Mouse (Mus musculus) liver, embryonic 12.5 days (tissue): ENCODE data around the gene Pcca. TPM values are rescaled to one million over a fixed set of nuclear protein-coding genes. Genes with fewer than 3 reads are reported as not detected.
"Not testable (repeated sequence)": the region's sequence is repeated elsewhere in the genome, so short reads cannot be mapped to it uniquely, and the experiment has no call there.

Source experiments
- ATAC-seq: fragments of 200-750 bp; cut with Nextera tagmentation; 2 replicates; pipeline ENCODE4 v1.8.0; 2017; ENCODE audit warnings: moderate number of reproducible peaks, mild to moderate bottlenecking, moderate library complexity
- H3K27ac ChIP-seq: fragments of 300-500 bp; sonication (generic); 2 replicates; pipeline ENCODE4 v1.5.1; 2016; ENCODE audit warnings: mild to moderate bottlenecking
- H3K27me3 ChIP-seq: fragments of 300-500 bp; sonication (generic); replicated peaks from 2 replicates; pipeline ENCODE4 v1.6.1; 2016; ENCODE audit warnings: mild to moderate bottlenecking, moderate library complexity
- H3K36me3 ChIP-seq: fragments of 300-500 bp; sonication (generic); 2 replicates; pipeline ENCODE4 v1.6.1; 2016; ENCODE audit warnings: mild to moderate bottlenecking, moderate library complexity
- H3K4me1 ChIP-seq: fragments of 300-500 bp; sonication (generic); 2 replicates; pipeline ENCODE4 v1.6.1; 2016
- H3K4me2 ChIP-seq: fragments of 300-500 bp; sonication (generic); 2 replicates; pipeline ENCODE4 v1.6.1; 2016; ENCODE audit warnings: mild to moderate bottlenecking, moderate library complexity
- H3K4me3 ChIP-seq: fragments of 300-500 bp; sonication (generic); 2 replicates; pipeline ENCODE4 v1.5.1; 2016; ENCODE audit warnings: mild to moderate bottlenecking, moderate library complexity
- H3K9ac ChIP-seq: fragments of 300-500 bp; sonication (generic); 2 replicates; pipeline ENCODE4 v1.6.1; 2016; ENCODE audit warnings: mild to moderate bottlenecking, moderate library complexity
- H3K9me3 ChIP-seq: fragments of 300-500 bp; sonication (generic); replicated peaks from 2 replicates; pipeline ENCODE4 v1.6.1; 2016; ENCODE audit warnings: mild to moderate bottlenecking, moderate library complexity
- WGBS: fragments of 180-500 bp; shearing (Covaris S2); methylation state at CpG from one replicate; pipeline ENCODE4 v1.1.7; 2016; ENCODE audit not compliant: insufficient replicate concordance; 5-methylcytosine and 5-hydroxymethylcytosine counted together
- polyA plus RNA-seq: library from polyadenylated mRNA; unstranded; fragments of >200 nt; fragmentation: Nextera tagmentation; extraction: Ambion mirVana; gene quantifications from 2 replicates; pipeline ENCODE4 v1.2.1, GENCODE M21; 2016

The Pcca gene
- polyA plus RNA-seq, 1 experiment from 2014 or later, result 14.2 TPM

GRCm38 (mm10) chr14:122577816-122578215, 43.7 kb downstream of the Pcca start:
- Histone ChIP-seq H3K36me3 (0 out of 2 replicates have a peak, but pooled peaks cover 5% of the 10 kb centered on the region), H3K4me2 (no peak overlapping the region), H3K9me3 (0 out of 2 replicates have a peak, but pooled peaks cover 4% of the 10 kb centered on the region), H3K9ac (no peak overlapping the region), H3K4me3 (no peak overlapping the region), H3K27ac (no peak overlapping the region), H3K27me3 (no peaks in the 10 kb centered on the region), H3K4me1 (no peaks in the 10 kb centered on the region)
- ATAC-seq, result no peak
- 72% methylated on average over 4 of the region's 4 CpGs for WGBS

GRCm38 (mm10) chr14:122582057-122582456, 47.9 kb downstream of the Pcca start:
- no peak for ATAC-seq
- Histone ChIP-seq H3K27ac (no peak overlapping the region), H3K4me1 (no peaks in the 10 kb centered on the region), H3K4me3 (no peak overlapping the region), H3K4me2 (no peak overlapping the region), H3K36me3 (0 out of 2 replicates have a peak, but pooled peaks cover 5% of the 10 kb centered on the region), H3K27me3 (no peaks in the 10 kb centered on the region), H3K9ac (no peak overlapping the region), H3K9me3 (0 out of 2 replicates have a peak, but pooled peaks cover 4% of the 10 kb centered on the region)
- 86% methylated on average over 4 of the region's 4 CpGs for WGBS

- Histone ChIP-seq H3K4me3 (no peak overlapping the region), H3K9ac (no peak overlapping the region), H3K27me3 (no peaks in the 10 kb centered on the region), H3K27ac (no peak overlapping the region), H3K9me3 (0 out of 2 replicates have a peak, but pooled peaks cover 4% of the 10 kb centered on the region), H3K36me3 (0 out of 2 replicates have a peak, but pooled peaks cover 3% of the 10 kb centered on the region), H3K4me2 (no peak overlapping the region), H3K4me1 (no peaks in the 10 kb centered on the region)
- no peak for ATAC-seq
- WGBS, result 68% methylated on average over 7 of the region's 7 CpGs
Observed at GRCm38 (mm10) chr14:122582491-122583077, 48.5 kb downstream of the Pcca start.

GRCm38 (mm10) chr14:122584087-122584486, 50.0 kb downstream of the Pcca start:
- not testable (repeated sequence) for H3K4me1 ChIP-seq, H3K27me3 ChIP-seq, H3K9ac ChIP-seq, H3K4me2 ChIP-seq, ATAC-seq, H3K36me3 ChIP-seq, H3K27ac ChIP-seq, H3K9me3 ChIP-seq, H3K4me3 ChIP-seq
- 86% methylated on average over 2 of the region's 2 CpGs for WGBS

- no peaks in the 10 kb centered on the region for H3K36me3 ChIP-seq
- H3K9me3 ChIP-seq, result no peaks in the 10 kb centered on the region
- H3K4me2 ChIP-seq, result no peak overlapping the region
- H3K27ac ChIP-seq, result no peak overlapping the region
- no peak overlapping the region for H3K9ac ChIP-seq
- H3K27me3 ChIP-seq, result no peaks in the 10 kb centered on the region
- 56% methylated on average over 4 of the region's 4 CpGs for WGBS
- H3K4me3 ChIP-seq, result no peak overlapping the region
- H3K4me1 ChIP-seq, result no peaks in the 10 kb centered on the region
- peak; percentile 51 for ATAC-seq
Observed at GRCm38 (mm10) chr14:122586942-122587341, 52.8 kb downstream of the Pcca start.

- no peak for ATAC-seq
- H3K9ac ChIP-seq, result no peak overlapping the region
- WGBS, result 56% methylated on average over 5 of the region's 5 CpGs
Observed at GRCm38 (mm10) chr14:122597534-122597933, 63.4 kb downstream of the Pcca start.

GRCm38 (mm10) chr14:122598802-122599201, 64.7 kb downstream of the Pcca start:
- no peak overlapping the region for H3K9ac ChIP-seq
- no peak for ATAC-seq
- H3K4me3 ChIP-seq, result no peak overlapping the region
- no peaks in the 10 kb centered on the region for H3K9me3 ChIP-seq
- H3K4me1 ChIP-seq, result no peaks in the 10 kb centered on the region
- no peak overlapping the region for H3K27ac ChIP-seq
- H3K36me3 ChIP-seq, result no peaks in the 10 kb centered on the region
- no peaks in the 10 kb centered on the region for H3K27me3 ChIP-seq
- H3K4me2 ChIP-seq, result no peak overlapping the region
- WGBS, result 38% methylated on average over 2 of the region's 2 CpGs

More at GRCm38 (mm10) chr14:122597534-122597933, 63.4 kb downstream of the Pcca start:
- Histone ChIP-seq H3K27ac (no peak overlapping the region), H3K36me3 (no peaks in the 10 kb centered on the region), H3K4me2 (no peak overlapping the region), H3K9me3 (no peaks in the 10 kb centered on the region), H3K4me1 (no peaks in the 10 kb centered on the region), H3K27me3 (no peaks in the 10 kb centered on the region), H3K4me3 (no peak overlapping the region)

- Histone ChIP-seq H3K9ac (no peak overlapping the region), H3K27ac (no peak overlapping the region), H3K4me1 (no peaks in the 10 kb centered on the region), H3K4me3 (no peak overlapping the region), H3K36me3 (no peaks in the 10 kb centered on the region), H3K27me3 (no peaks in the 10 kb centered on the region), H3K4me2 (no peak overlapping the region), H3K9me3 (no peaks in the 10 kb centered on the region)
- 71% methylated on average over 9 of the region's 9 CpGs for WGBS
- no peak for ATAC-seq
Observed at GRCm38 (mm10) chr14:122599839-122600238, 65.7 kb downstream of the Pcca start.

GRCm38 (mm10) chr14:122602701-122603100, 68.6 kb downstream of the Pcca start:
- Histone ChIP-seq H3K4me2 (no peak overlapping the region), H3K27me3 (no peaks in the 10 kb centered on the region), H3K9ac (no peak overlapping the region), H3K4me1 (no peaks in the 10 kb centered on the region), H3K36me3 (no peaks in the 10 kb centered on the region), H3K4me3 (no peak overlapping the region), H3K9me3 (no peaks in the 10 kb centered on the region), H3K27ac (no peak overlapping the region)
- no peak for ATAC-seq
- WGBS, result 69% methylated on average over 2 of the region's 2 CpGs

GRCm38 (mm10) chr14:122606499-122606898, 72.4 kb downstream of the Pcca start:
- Histone ChIP-seq H3K4me2 (no peak overlapping the region), H3K9me3 (no peaks in the 10 kb centered on the region), H3K9ac (no peak overlapping the region), H3K36me3 (no peaks in the 10 kb centered on the region), H3K27me3 (no peaks in the 10 kb centered on the region), H3K4me3 (no peak overlapping the region), H3K4me1 (peaks cover 6% of the 10 kb centered on the region), H3K27ac (no peak overlapping the region)
- ATAC-seq, result no peak
- WGBS, result 80% methylated on average over 1 of the region's 1 CpGs

GRCm38 (mm10) chr14:122607456-122607855, 73.3 kb downstream of the Pcca start:
- no peak overlapping the region for H3K27ac ChIP-seq
- H3K9ac ChIP-seq, result no peak overlapping the region
- H3K4me2 ChIP-seq, result no peak overlapping the region
- H3K9me3 ChIP-seq, result no peaks in the 10 kb centered on the region
- H3K4me1 ChIP-seq, result peaks cover 14% of the 10 kb centered on the region
- ATAC-seq, result no peak
- 73% methylated on average over 4 of the region's 4 CpGs for WGBS
- H3K4me3 ChIP-seq, result no peak overlapping the region
- no peaks in the 10 kb centered on the region for H3K27me3 ChIP-seq
- H3K36me3 ChIP-seq, result no peaks in the 10 kb centered on the region

GRCm38 (mm10) chr14:122608323-122608722, 74.2 kb downstream of the Pcca start:
- Histone ChIP-seq H3K4me2 (no peak overlapping the region), H3K36me3 (no peaks in the 10 kb centered on the region), H3K4me3 (no peak overlapping the region), H3K9ac (no peak overlapping the region), H3K27ac (no peak overlapping the region), H3K4me1 (peaks cover 15% of the 10 kb centered on the region), H3K27me3 (no peaks in the 10 kb centered on the region), H3K9me3 (no peaks in the 10 kb centered on the region)
- WGBS, result 55% methylated on average over 2 of the region's 2 CpGs
- no peak for ATAC-seq

- Histone ChIP-seq H3K9ac (no peak overlapping the region), H3K9me3 (no peaks in the 10 kb centered on the region), H3K27me3 (no peaks in the 10 kb centered on the region), H3K27ac (no peak overlapping the region), H3K4me3 (no peak overlapping the region), H3K4me1 (peaks cover 15% of the 10 kb centered on the region), H3K36me3 (no peaks in the 10 kb centered on the region), H3K4me2 (no peak overlapping the region)
- no peak for ATAC-seq
- 55% methylated on average over 4 of the region's 4 CpGs for WGBS
Observed at GRCm38 (mm10) chr14:122611035-122611434, 76.9 kb downstream of the Pcca start.
